Mouse (Mus musculus) lung, embryonic 14.5 days (tissue): Measurements from ENCODE around the gene Acaa1b. TPM values are rescaled to one million over a fixed set of nuclear protein-coding genes. Genes with fewer than 3 reads are reported as not detected.

ENCODE experiments used
- ATAC-seq: fragments of 200-750 bp; cut with Nextera tagmentation; 2 replicates; pipeline ENCODE4 v1.8.0; 2017; ENCODE audit warnings: mild to moderate bottlenecking, moderate TSS enrichment, moderate library complexity; ENCODE audit not compliant: insufficient read depth
- DNase-seq: peaks from one replicate; pipeline ENCODE4 v3.0.0-alpha.2; 2015
- H3K27ac ChIP-seq: fragments of 300-500 bp; sonication (generic); 2 replicates; pipeline ENCODE4 v1.5.1; 2014; ENCODE audit warnings: low read depth, mild to moderate bottlenecking, moderate library complexity
- H3K27me3 ChIP-seq: fragments of 300-500 bp; sonication (generic); 2 replicates; pipeline ENCODE4 v1.6.1; 2014; ENCODE audit warnings: low read length, control low read depth; ENCODE audit not compliant: insufficient read depth
- H3K36me3 ChIP-seq: fragments of 300-500 bp; sonication (generic); 2 replicates; pipeline ENCODE4 v1.6.1; 2014; ENCODE audit warnings: control low read depth; ENCODE audit not compliant: insufficient read depth
- H3K4me1 ChIP-seq: fragments of 300-500 bp; sonication (generic); 2 replicates; pipeline ENCODE4 v1.6.1; 2014; ENCODE audit warnings: antibody characterized with exemption, control low read depth; ENCODE audit not compliant: insufficient read depth
- H3K4me2 ChIP-seq: fragments of 300-500 bp; sonication (generic); 2 replicates; pipeline ENCODE4 v1.6.1; 2014; ENCODE audit warnings: mild to moderate bottlenecking
- H3K4me3 ChIP-seq: fragments of 300-500 bp; sonication (generic); 2 replicates; pipeline ENCODE4 v1.5.1; 2014; ENCODE audit warnings: low read depth, low read length
- H3K9ac ChIP-seq: fragments of 300-500 bp; sonication (generic); 2 replicates; pipeline ENCODE4 v1.6.1; 2014
- H3K9me3 ChIP-seq: fragments of 300-500 bp; sonication (generic); 2 replicates; pipeline ENCODE4 v1.6.1; 2016; ENCODE audit warnings: low read depth, low read length, control low read depth
- CTCF ChIP-seq: IDR thresholded peaks from 2 replicates; pipeline ENCODE4 v1.5.1; 2016; ENCODE audit warnings: antibody characterized with exemption, low read depth
- WGBS: fragments of 180-500 bp; shearing (Covaris S2); extraction: QIAGEN DNeasy Blood & Tissue Kit; methylation state at CpG from one replicate; pipeline ENCODE4 v1.1.7; 2014; 5-methylcytosine and 5-hydroxymethylcytosine counted together
- polyA plus RNA-seq: library from polyadenylated mRNA; unstranded; fragments of >200 nt; fragmentation: Nextera tagmentation; extraction: Ambion mirVana; gene quantifications from 2 replicates; pipeline ENCODE4 v1.2.1, GENCODE M21; 2014

Gene Acaa1b
- polyA plus RNA-seq, 1 experiment from 2014 or later = 0.92 TPM

DNA sequence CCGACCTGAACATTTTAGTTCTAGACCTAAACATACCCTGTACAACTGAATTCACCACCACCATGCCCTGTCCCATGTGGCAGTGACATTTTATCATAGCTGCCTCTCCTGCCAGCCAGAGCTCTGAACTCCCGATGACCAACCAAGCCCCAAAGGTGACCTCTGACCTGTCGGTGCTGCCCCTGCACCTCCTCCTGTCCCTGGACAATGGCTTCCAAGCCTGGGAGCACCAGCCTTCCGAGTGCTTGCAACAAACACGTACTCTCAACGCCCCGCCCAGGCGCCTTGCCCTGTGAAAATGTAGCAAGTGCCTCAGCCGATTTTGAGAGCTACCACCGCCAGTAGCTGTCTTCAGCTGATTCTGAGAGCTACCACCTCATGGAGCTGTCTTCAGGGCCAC is 11.8 kb downstream of the Acaa1b start:
- H3K27me3 ChIP-seq = no peaks in the 10 kb centered on the region
- no peak for TF ChIP-seq CTCF
- no peaks in the 10 kb centered on the region for H3K36me3 ChIP-seq
- no peak overlapping the region for H3K9ac ChIP-seq
- no peak overlapping the region for H3K4me2 ChIP-seq
- no peaks in the 10 kb centered on the region for H3K9me3 ChIP-seq
- DNase-seq = no peak
- H3K27ac ChIP-seq = no peak overlapping the region
- H3K4me3 ChIP-seq = no peak overlapping the region
- WGBS = 58% methylated on average over 10 of the region's 10 CpGs
- ATAC-seq = no peak
- no peaks in the 10 kb centered on the region for H3K4me1 ChIP-seq

DNA sequence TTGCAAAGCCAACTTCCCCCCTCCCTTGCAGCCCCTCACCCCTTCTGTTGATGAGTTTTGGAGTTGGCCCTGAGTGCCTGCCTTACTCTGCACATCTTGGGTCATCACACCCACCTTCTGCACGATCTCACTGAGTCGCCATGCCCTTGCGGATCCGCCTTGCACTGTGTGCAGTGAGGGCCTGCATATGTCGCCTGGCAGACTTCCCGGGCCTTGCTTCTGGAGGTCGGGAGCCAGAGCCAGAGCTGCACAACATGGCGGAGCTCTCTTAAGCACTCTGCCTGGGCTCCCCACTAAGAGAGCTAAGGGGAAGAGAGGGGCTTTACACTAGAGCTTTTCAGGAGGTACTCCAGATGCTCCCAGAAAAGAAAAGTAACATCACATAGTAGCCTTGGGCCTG is 12.2 kb downstream of the Acaa1b start:
- Histone ChIP-seq H3K36me3 (no peaks in the 10 kb centered on the region), H3K9me3 (no peaks in the 10 kb centered on the region), H3K4me1 (no peaks in the 10 kb centered on the region), H3K27ac (no peak overlapping the region), H3K9ac (no peak overlapping the region), H3K4me3 (no peak overlapping the region), H3K27me3 (no peaks in the 10 kb centered on the region), H3K4me2 (no peak overlapping the region)
- peak; percentile 74 for DNase-seq
- no peak for TF ChIP-seq CTCF
- no peak for ATAC-seq
- WGBS = 54% methylated on average over 8 of the region's 8 CpGs

DNA sequence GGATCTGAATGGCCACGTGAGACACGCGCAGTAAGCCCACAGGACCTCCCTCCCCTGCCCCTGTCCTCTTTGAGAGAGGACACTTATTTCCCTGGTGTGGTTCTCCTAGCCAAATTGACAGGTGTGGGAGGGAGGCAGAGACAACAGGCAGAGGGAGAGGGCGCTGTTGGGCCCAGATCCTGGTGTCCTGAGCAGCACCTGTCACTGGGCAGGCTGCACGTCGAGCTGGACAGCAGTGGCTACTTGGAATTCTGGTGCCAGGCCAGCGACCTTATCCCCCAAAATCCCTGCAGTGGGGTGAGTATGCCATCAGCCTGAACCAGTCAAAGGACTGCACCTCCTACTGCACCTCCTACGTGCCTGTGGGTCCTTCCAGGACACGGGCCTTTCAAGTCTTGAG is 13.5 kb downstream of the Acaa1b start:
- Histone ChIP-seq H3K36me3 (no peaks in the 10 kb centered on the region), H3K4me3 (no peak overlapping the region), H3K4me1 (no peaks in the 10 kb centered on the region), H3K9me3 (no peaks in the 10 kb centered on the region), H3K9ac (no peak overlapping the region), H3K27me3 (no peaks in the 10 kb centered on the region), H3K27ac (no peak overlapping the region), H3K4me2 (no peak overlapping the region)
- WGBS = 68% methylated on average over 9 of the region's 9 CpGs
- TF ChIP-seq CTCF = no peak
- no peak for DNase-seq
- ATAC-seq = no peak

DNA sequence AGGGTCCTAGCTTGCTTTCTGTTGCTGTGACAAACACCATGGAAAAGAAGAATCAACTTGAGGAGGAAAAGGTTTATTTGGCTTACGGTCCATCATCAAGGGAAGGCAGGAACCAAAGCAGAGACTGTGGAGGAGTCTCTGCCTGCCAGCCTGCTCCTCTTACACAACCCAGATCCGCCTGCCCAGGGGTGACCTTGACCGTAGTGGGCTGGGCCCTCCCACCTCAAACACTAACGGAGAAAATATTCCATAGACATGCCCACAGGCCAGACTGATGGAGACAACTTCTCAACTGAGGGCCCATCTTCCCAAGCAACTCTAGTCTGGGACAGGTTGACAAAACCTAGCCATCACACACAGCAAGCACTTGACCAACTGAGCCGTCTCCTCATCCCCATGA is 14.8 kb downstream of the Acaa1b start:
- no peaks in the 10 kb centered on the region for H3K36me3 ChIP-seq
- no peak for TF ChIP-seq CTCF
- no peaks in the 10 kb centered on the region for H3K9me3 ChIP-seq
- DNase-seq = no peak
- H3K4me3 ChIP-seq = no peak overlapping the region
- no peak overlapping the region for H3K27ac ChIP-seq
- H3K4me2 ChIP-seq = no peak overlapping the region
- 73% methylated on average over 5 of the region's 5 CpGs for WGBS
- no peaks in the 10 kb centered on the region for H3K4me1 ChIP-seq
- no peaks in the 10 kb centered on the region for H3K27me3 ChIP-seq
- ATAC-seq = no peak
- H3K9ac ChIP-seq = no peak overlapping the region

DNA sequence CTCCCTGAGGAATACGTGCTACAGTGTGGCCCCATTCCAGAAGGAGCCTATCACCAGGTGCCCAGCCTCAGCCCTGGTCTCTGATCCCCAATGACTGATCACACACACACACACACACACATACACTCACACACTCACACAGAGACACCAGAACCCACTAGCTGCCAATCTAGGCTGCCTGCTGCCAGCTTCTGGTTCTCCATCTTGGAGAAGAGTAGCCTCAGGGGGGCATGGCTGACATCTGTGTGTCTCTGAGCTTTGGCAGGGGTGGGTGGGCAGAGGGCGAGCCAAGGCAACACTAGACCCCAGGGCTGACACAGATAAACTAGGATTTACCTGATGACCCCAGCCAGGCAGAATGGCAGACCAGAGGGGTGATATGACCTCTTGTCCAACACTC is 18.1 kb downstream of the Acaa1b start:
- Histone ChIP-seq H3K4me2 (no peak overlapping the region), H3K27ac (no peak overlapping the region), H3K27me3 (no peaks in the 10 kb centered on the region), H3K4me1 (no peaks in the 10 kb centered on the region), H3K4me3 (no peak overlapping the region), H3K9ac (no peak overlapping the region), H3K36me3 (no peaks in the 10 kb centered on the region), H3K9me3 (no peaks in the 10 kb centered on the region)
- 69% methylated on average over 2 of the region's 2 CpGs for WGBS
- TF ChIP-seq CTCF = no peak
- ATAC-seq (no peak), DNase-seq (no peak)

DNA sequence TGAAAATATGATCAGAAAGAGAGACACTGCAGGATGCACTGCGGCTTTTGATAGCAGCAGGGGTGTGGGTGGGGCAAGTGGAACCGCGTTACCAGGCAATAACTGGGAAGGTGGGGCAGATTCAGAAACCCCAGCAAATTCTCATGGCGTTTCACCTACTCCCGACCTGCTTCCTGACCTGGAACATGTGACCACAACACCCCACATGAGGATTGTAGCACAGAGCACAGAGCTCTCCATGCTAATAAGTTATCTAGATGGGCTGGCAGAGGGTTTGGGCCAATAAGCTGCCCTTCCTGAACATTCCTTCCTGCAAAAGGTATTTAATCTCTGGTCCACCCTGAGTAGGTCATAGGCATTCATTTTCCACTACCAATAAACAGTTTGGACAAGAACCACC is 26.2 kb downstream of the Acaa1b start:
- H3K4me2 ChIP-seq = no peak overlapping the region
- H3K9ac ChIP-seq = no peak overlapping the region
- no peak for TF ChIP-seq CTCF
- no peak overlapping the region for H3K27ac ChIP-seq
- no peaks in the 10 kb centered on the region for H3K27me3 ChIP-seq
- no peaks in the 10 kb centered on the region for H3K4me1 ChIP-seq
- ATAC-seq = no peak
- DNase-seq = no peak
- no peaks in the 10 kb centered on the region for H3K9me3 ChIP-seq
- H3K4me3 ChIP-seq = no peak overlapping the region
- WGBS = 51% methylated on average over 5 of the region's 5 CpGs
- no peaks in the 10 kb centered on the region for H3K36me3 ChIP-seq

DNA sequence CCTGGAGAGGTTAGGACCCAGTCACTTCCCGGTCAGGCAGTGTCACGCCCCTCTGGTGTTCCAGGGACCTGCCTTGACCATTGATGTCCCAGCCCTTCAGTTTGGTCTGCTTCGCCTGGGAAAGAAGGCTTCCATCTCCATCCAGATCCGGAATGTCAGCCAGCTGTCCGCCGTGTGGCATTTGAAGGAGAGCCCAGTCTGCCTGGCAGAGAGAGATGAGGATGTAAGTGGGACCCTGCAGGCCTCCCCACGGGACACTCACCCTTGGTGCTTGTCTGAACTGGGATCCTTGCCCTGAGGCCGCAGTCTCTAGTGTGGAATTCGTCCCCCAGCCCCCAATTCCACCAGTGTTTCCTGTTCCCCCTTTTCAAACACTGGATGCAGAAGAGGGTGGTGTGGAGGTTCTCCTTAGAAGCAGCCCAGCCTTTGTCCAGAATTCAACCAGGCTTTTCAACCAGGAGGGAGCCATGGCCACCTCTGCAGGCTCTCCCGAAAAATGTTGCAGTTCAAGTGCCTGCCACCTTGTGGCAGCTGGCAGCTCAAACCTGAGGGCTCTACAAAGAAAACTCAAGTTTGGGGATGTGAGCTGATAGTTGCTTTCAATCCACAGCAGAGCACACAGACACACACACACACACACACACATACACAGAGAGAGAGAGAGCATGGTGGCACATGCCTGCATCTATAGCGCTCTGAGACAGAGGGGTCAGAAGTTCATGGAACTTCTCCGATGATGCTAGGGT is 28.3 kb downstream of the Acaa1b start:
- Histone ChIP-seq H3K27ac (no peak overlapping the region), H3K4me1 (no peaks in the 10 kb centered on the region), H3K27me3 (no peaks in the 10 kb centered on the region), H3K4me3 (no peak overlapping the region), H3K9ac (no peak overlapping the region), H3K4me2 (no peak overlapping the region), H3K36me3 (no peaks in the 10 kb centered on the region), H3K9me3 (no peaks in the 10 kb centered on the region)
- TF ChIP-seq CTCF = peak; percentile 28; the same call in 1 of the 2 replicates
- DNase-seq (peak; percentile 24), ATAC-seq (no peak)
- WGBS = 74% methylated on average over 12 of the region's 12 CpGs
